20 mouse cellular contexts compared by ENCODE assay signal in genomic region chr15:96267933-96268332, GRCm38 (mm10). TPM values are rescaled to one million over a fixed set of nuclear protein-coding genes. Genes with fewer than 3 reads are reported as not detected.
A peak's percentile ranks its signal among the peaks of the same experiment; 100 is the strongest.
DNase-seq lines count a peak whose midpoint lies in the region; ATAC-seq lines count a peak whose summit lies in the region.
"Had no signal": no experiment of that assay in that cellular context is flagged by ENCODE, and none has a peak within 500 bp of the region (broad histone marks: within the 10 kb centered on the region; RNA-seq: fewer than 3 reads in every experiment).

No protein-coding gene starts in this region.

- no peak overlapping the region for H3K4me2 ChIP-seq in forebrain, embryonic 11.5 days (ENCODE audit: low read depth, low read length, severe bottlenecking)
- no peak overlapping the region for H3K4me2 ChIP-seq in forebrain, embryonic 14.5 days (ENCODE audit: low read length)
- H3K4me2 ChIP-seq in heart, embryonic 15.5 days, result no peak overlapping the region
- H3K4me2 ChIP-seq in limb, embryonic 12.5 days, result no peak overlapping the region
- H3K4me2 ChIP-seq: forebrain, embryonic 15.5 days; hindbrain, embryonic 15.5 days had no signal

- no peaks in the 10 kb centered on the region for H3K27me3 ChIP-seq in forebrain, embryonic 11.5 days (ENCODE audit: control insufficient read depth, insufficient read depth, low read length)
- H3K27me3 ChIP-seq in forebrain, embryonic 14.5 days (replicated peaks; ENCODE audit: control insufficient read depth, insufficient read depth, low read length), result no peaks in the 10 kb centered on the region
- H3K27me3 ChIP-seq in heart, embryonic 15.5 days, result no peaks in the 10 kb centered on the region
- no peaks in the 10 kb centered on the region for H3K27me3 ChIP-seq in limb, embryonic 12.5 days
- no peaks in the 10 kb centered on the region for H3K27me3 ChIP-seq in limb, embryonic 10.5 days (ENCODE audit: low read depth, poor library complexity, severe bottlenecking)
- H3K27me3 ChIP-seq: forebrain, embryonic 15.5 days; hindbrain, embryonic 15.5 days; Patski had no signal

- no peak overlapping the region for H3K9ac ChIP-seq in forebrain, embryonic 11.5 days (ENCODE audit: low read length)
- H3K9ac ChIP-seq in forebrain, embryonic 14.5 days (ENCODE audit: low read length), result no peak overlapping the region
- H3K9ac ChIP-seq in heart, embryonic 15.5 days, result no peak overlapping the region
- no peak overlapping the region for H3K9ac ChIP-seq in limb, embryonic 12.5 days (replicated peaks)
- H3K9ac ChIP-seq: forebrain, embryonic 15.5 days; hindbrain, embryonic 15.5 days had no signal

- H3K27ac ChIP-seq in forebrain, embryonic 11.5 days (ENCODE audit: low read depth, low read length), result no peak overlapping the region
- no peak overlapping the region for H3K27ac ChIP-seq in forebrain, embryonic 14.5 days (ENCODE audit: low read depth, low read length)
- H3K27ac ChIP-seq in heart, embryonic 15.5 days, result peak overlapping the region; percentile 16; the same call in 1 of the 2 replicates
- H3K27ac ChIP-seq in limb, embryonic 12.5 days, result 0 out of 2 replicates have a peak overlapping the region, but pooled peaks have one; percentile 37
- H3K27ac ChIP-seq in limb, embryonic 10.5 days, result no peak overlapping the region
- H3K27ac ChIP-seq: embryonic facial prominence, embryonic 10.5 days; forebrain, embryonic 15.5 days; heart, adult 2 months; hindbrain, embryonic 15.5 days had no signal

- H3K9me3 ChIP-seq in forebrain, embryonic 11.5 days (ENCODE audit: control insufficient read depth, low read length), result peaks cover 4% of the 10 kb centered on the region; the same call in 1 of the 2 replicates
- peaks cover 3% of the 10 kb centered on the region; the same call in 1 of the 2 replicates for H3K9me3 ChIP-seq in forebrain, embryonic 14.5 days (replicated peaks; ENCODE audit: control insufficient read depth, low read length)
- peaks cover 16% of the 10 kb centered on the region; the same call in 1 of the 2 replicates for H3K9me3 ChIP-seq in heart, embryonic 15.5 days (replicated peaks)
- peaks cover 42% of the 10 kb centered on the region for H3K9me3 ChIP-seq in limb, embryonic 12.5 days
- peaks cover 5% of the 10 kb centered on the region; the same call in 1 of the 2 replicates for H3K9me3 ChIP-seq in limb, embryonic 10.5 days (replicated peaks)
- H3K9me3 ChIP-seq: forebrain, embryonic 15.5 days had no signal

- H3K4me3 ChIP-seq in forebrain, embryonic 11.5 days (ENCODE audit: low read depth, low read length), result no peak overlapping the region
- H3K4me3 ChIP-seq in forebrain, embryonic 14.5 days (ENCODE audit: low read depth, low read length), result no peak overlapping the region
- no peak overlapping the region for H3K4me3 ChIP-seq in heart, embryonic 15.5 days
- no peak overlapping the region for H3K4me3 ChIP-seq in limb, embryonic 12.5 days (replicated peaks)
- no peak overlapping the region for H3K4me3 ChIP-seq in limb, embryonic 10.5 days
- H3K4me3 ChIP-seq: embryonic facial prominence, embryonic 10.5 days; forebrain, embryonic 15.5 days; heart, adult 2 months; hindbrain, embryonic 15.5 days had no signal

- peaks cover 12% of the 10 kb centered on the region for H3K36me3 ChIP-seq in forebrain, embryonic 11.5 days (ENCODE audit: control insufficient read depth, insufficient read depth, low read length)
- H3K36me3 ChIP-seq in forebrain, embryonic 14.5 days (ENCODE audit: control insufficient read depth, insufficient read depth, low read length), result peaks cover 22% of the 10 kb centered on the region
- H3K36me3 ChIP-seq in heart, embryonic 15.5 days, result peaks cover 33% of the 10 kb centered on the region
- H3K36me3 ChIP-seq in limb, embryonic 12.5 days, result peaks cover 44% of the 10 kb centered on the region
- H3K36me3 ChIP-seq in limb, embryonic 10.5 days, result peaks cover 74% of the 10 kb centered on the region

- intact Hi-C loops in heart, postnatal 36 days (cut with DNase I), result no loop called here

- DNase-seq in forebrain, embryonic 11.5 days (ENCODE audit: low spot score), result peak; percentile 28
- no peak for DNase-seq in forebrain, embryonic 14.5 days (ENCODE audit: low spot score)
- DNase-seq in heart, postnatal 36 days, result no peak
- no peak for DNase-seq in limb, embryonic 10.5 days (ENCODE audit: low spot score)
- DNase-seq in MN1 (ENCODE audit: low spot score), result peak; percentile 87
- no peak for DNase-seq in left cerebral cortex, adult 11 months (ENCODE audit: low spot score)
- DNase-seq: adrenal gland, postnatal 14 days; cerebellum, adult 11-12 months; cerebellum, adult 9-10 months; cerebellum, postnatal 25 days; gastrocnemius, postnatal 36 days; heart, adult 2 months had no signal

- peaks cover 2% of the 10 kb centered on the region; the same call in 1 of the 2 replicates for H3K4me1 ChIP-seq in forebrain, embryonic 11.5 days (replicated peaks; ENCODE audit: control insufficient read depth, insufficient read depth, low read length)
- no peaks in the 10 kb centered on the region; the same call in 1 of the 2 replicates for H3K4me1 ChIP-seq in forebrain, embryonic 14.5 days (ENCODE audit: control insufficient read depth, insufficient read depth, low read length)
- H3K4me1 ChIP-seq in heart, embryonic 15.5 days (replicated peaks), result peaks cover 31% of the 10 kb centered on the region
- peaks cover 8% of the 10 kb centered on the region for H3K4me1 ChIP-seq in limb, embryonic 12.5 days (replicated peaks)
- 0 out of 2 replicates have a peak, but pooled peaks cover 3% of the 10 kb centered on the region for H3K4me1 ChIP-seq in limb, embryonic 10.5 days
- H3K4me1 ChIP-seq: hindbrain, embryonic 15.5 days had no signal

- no peak for ATAC-seq in forebrain, embryonic 11.5 days (replicated peaks; ENCODE audit: low FRiP score)
- no peak for ATAC-seq in forebrain, embryonic 14.5 days
- ATAC-seq in heart, embryonic 15.5 days (replicated peaks; ENCODE audit: insufficient number of reproducible peaks, insufficient read depth, low FRiP score, low read depth), result no peak
- no peak for ATAC-seq in limb, embryonic 12.5 days (ENCODE audit: insufficient number of reproducible peaks, insufficient read depth, low FRiP score, low TSS enrichment, low read depth)
- ATAC-seq: activated CD4-positive, CD25-positive, alpha-beta regulatory T cell, adult 4 months; forebrain, embryonic 15.5 days; intestine, embryonic 16.5 days; Patski had no signal

- WGBS in forebrain, embryonic 11.5 days, result 94% methylated on average over 9 of the region's 9 CpGs
- WGBS in forebrain, embryonic 14.5 days, result 91% methylated on average over 9 of the region's 9 CpGs
- WGBS in heart, embryonic 15.5 days, result 42% methylated on average over 9 of the region's 9 CpGs
- WGBS in limb, embryonic 12.5 days, result 67% methylated on average over 9 of the region's 9 CpGs
- 70% methylated on average over 9 of the region's 9 CpGs for WGBS in limb, embryonic 10.5 days

RNA-seq across cellular contexts. Expression of gene Arid2, which starts 19.4 kb away (rescaled TPM):
- polyA plus RNA-seq in forebrain, embryonic 11.5 days (2014; fragmentation: Nextera tagmentation; extraction: Ambion mirVana), result 42.4 and 47.4 TPM in 2 replicates
- polyA plus RNA-seq in forebrain, embryonic 14.5 days (2014; fragmentation: Nextera tagmentation; extraction: Ambion mirVana), result 24.4 and 27.7 TPM in 2 replicates
- polyA plus RNA-seq in heart, embryonic 15.5 days (2015; fragmentation: Nextera tagmentation; extraction: Ambion mirVana), result 11.6 and 15.0 TPM in 2 replicates
- 10 to 100 TPM; 23.8 to 25.7 TPM for total RNA-seq in heart, postnatal 36 days (2021)
- 35.6 and 36.5 TPM in 2 replicates for polyA plus RNA-seq in limb, embryonic 12.5 days (2016; fragmentation: Nextera tagmentation; extraction: Ambion mirVana)
- polyA plus RNA-seq in limb, embryonic 10.5 days (2016; fragmentation: Nextera tagmentation; extraction: Ambion mirVana), result 29.5 and 34.9 TPM in 2 replicates

Comparison
In these comparisons a context has a peak if more than half of its experiments do, and no peak if none do; other contexts are left out.
1. DNase-seq: peak in forebrain, embryonic 11.5 days (single experiment) and MN1 (single experiment); none in forebrain, embryonic 14.5 days (single experiment), heart, postnatal 36 days (0 of 2), limb, embryonic 10.5 days (single experiment) and left cerebral cortex, adult 11 months (single experiment).
2. H3K27ac ChIP-seq: peak in heart, embryonic 15.5 days (single experiment) and limb, embryonic 12.5 days (single experiment); none in forebrain, embryonic 11.5 days (single experiment), forebrain, embryonic 14.5 days (single experiment) and limb, embryonic 10.5 days (single experiment).